Mouse (Mus musculus) stomach, embryonic 15.5 days (tissue): ENCODE data around the gene Il18bp. TPM values are rescaled to one million over a fixed set of nuclear protein-coding genes. Genes with fewer than 3 reads are reported as not detected.
A peak's percentile ranks its signal among the peaks of the same experiment; 100 is the strongest.
"Not testable (repeated sequence)": the region's sequence is repeated elsewhere in the genome, so short reads cannot be mapped to it uniquely, and the experiment has no call there.

ENCODE experiments used
- ATAC-seq: fragments of 200-750 bp; cut with Nextera tagmentation; 2 replicates; pipeline ENCODE4 v1.8.0; 2017; ENCODE audit warnings: low read depth, moderate number of reproducible peaks, moderate TSS enrichment; ENCODE audit not compliant: insufficient read depth, low FRiP score
- H3K27ac ChIP-seq: fragments of 300-500 bp; sonication (generic); 2 replicates; pipeline ENCODE4 v1.5.1; 2015; ENCODE audit warnings: mild to moderate bottlenecking, inconsistent platforms
- H3K27me3 ChIP-seq: fragments of 300-500 bp; sonication (generic); replicated peaks from 2 replicates; pipeline ENCODE4 v1.6.1; 2015; ENCODE audit warnings: inconsistent platforms
- H3K36me3 ChIP-seq: fragments of 300-500 bp; sonication (generic); 2 replicates; pipeline ENCODE4 v1.6.1; 2015; ENCODE audit warnings: inconsistent platforms
- H3K4me1 ChIP-seq: fragments of 300-500 bp; sonication (generic); 2 replicates; pipeline ENCODE4 v1.6.1; 2015; ENCODE audit warnings: inconsistent platforms
- H3K4me2 ChIP-seq: fragments of 300-500 bp; sonication (generic); 2 replicates; pipeline ENCODE4 v1.6.1; 2015; ENCODE audit warnings: mild to moderate bottlenecking, inconsistent platforms
- H3K4me3 ChIP-seq: fragments of 300-500 bp; sonication (generic); replicated peaks from 2 replicates; pipeline ENCODE4 v1.5.1; 2015; ENCODE audit warnings: inconsistent platforms
- H3K9ac ChIP-seq: fragments of 300-500 bp; sonication (generic); 2 replicates; pipeline ENCODE4 v1.6.1; 2015; ENCODE audit warnings: inconsistent platforms
- H3K9me3 ChIP-seq: fragments of 300-500 bp; sonication (generic); 2 replicates; pipeline ENCODE4 v1.6.1; 2016; ENCODE audit warnings: inconsistent platforms
- WGBS: fragments of 180-500 bp; shearing (Covaris S2); methylation state at CpG from one replicate; pipeline ENCODE4 v1.1.7; 2015; 5-methylcytosine and 5-hydroxymethylcytosine counted together
- polyA plus RNA-seq: library from polyadenylated mRNA; unstranded; fragments of >200 nt; fragmentation: Nextera tagmentation; extraction: Ambion mirVana; gene quantifications from 2 replicates; pipeline ENCODE4 v1.2.1, GENCODE M21; 2015

The Il18bp gene
- polyA plus RNA-seq = 2.3 and 3.1 TPM in 2 replicates

DNA sequence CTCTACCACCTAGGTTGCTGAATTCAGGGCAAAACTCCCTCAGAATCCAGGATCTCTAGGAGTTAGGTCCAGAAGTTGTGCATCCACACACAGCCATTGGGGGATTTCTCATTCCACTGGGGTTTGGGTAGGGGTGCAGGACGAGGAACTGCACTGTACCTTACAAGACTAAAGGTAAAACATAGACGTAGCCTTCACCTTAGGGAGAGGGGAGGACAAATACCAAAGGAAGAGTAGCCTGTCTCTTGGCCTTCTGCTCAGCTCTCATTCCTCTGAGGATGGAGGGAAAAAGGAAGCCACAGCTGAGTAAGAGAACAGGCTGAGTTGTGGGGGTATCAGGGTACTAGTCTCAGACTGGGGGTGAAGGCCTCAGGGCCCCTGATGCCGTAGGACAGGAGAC is at the start of gene Il18bp:
TSS of gene Il18bp (minus strand) at position 101 of the 400 bp plus-strand sequence.
- Histone ChIP-seq H3K9me3 (no peaks in the 10 kb centered on the region), H3K4me2 (no peak within 1 kb of the TSS), H3K4me3 (no peak within 1 kb of the TSS), H3K9ac (no peak within 1 kb of the TSS), H3K36me3 (peaks cover 56% of the 10 kb centered on the region), H3K4me1 (no peaks in the 10 kb centered on the region), H3K27me3 (no peaks in the 10 kb centered on the region), H3K27ac (0 out of 2 replicates have a peak within 1 kb of the TSS, but pooled peaks have one; percentile 3)
- 86% methylated on average over 3 of the region's 3 CpGs for WGBS
- no peak for ATAC-seq

- peak overlapping the region; percentile 74; the same call in 1 of the 2 replicates for H3K27ac ChIP-seq
- H3K9ac ChIP-seq = peak overlapping the region; percentile 45
- H3K36me3 ChIP-seq = peaks cover 3% of the 10 kb centered on the region; the same call in 1 of the 2 replicates
- ATAC-seq = no peak
- no peaks in the 10 kb centered on the region for H3K27me3 ChIP-seq
- H3K4me1 ChIP-seq = peaks cover 18% of the 10 kb centered on the region; the same call in 1 of the 2 replicates
- H3K4me2 ChIP-seq = peak overlapping the region; percentile 60
- 63% methylated on average over 6 of the region's 6 CpGs for WGBS
- H3K9me3 ChIP-seq = no peaks in the 10 kb centered on the region
- peak overlapping the region; percentile 75 for H3K4me3 ChIP-seq
These were observed 47.9 kb upstream of the Il18bp start for GRCm38 (mm10) chr7:102066363-102066762.

DNA sequence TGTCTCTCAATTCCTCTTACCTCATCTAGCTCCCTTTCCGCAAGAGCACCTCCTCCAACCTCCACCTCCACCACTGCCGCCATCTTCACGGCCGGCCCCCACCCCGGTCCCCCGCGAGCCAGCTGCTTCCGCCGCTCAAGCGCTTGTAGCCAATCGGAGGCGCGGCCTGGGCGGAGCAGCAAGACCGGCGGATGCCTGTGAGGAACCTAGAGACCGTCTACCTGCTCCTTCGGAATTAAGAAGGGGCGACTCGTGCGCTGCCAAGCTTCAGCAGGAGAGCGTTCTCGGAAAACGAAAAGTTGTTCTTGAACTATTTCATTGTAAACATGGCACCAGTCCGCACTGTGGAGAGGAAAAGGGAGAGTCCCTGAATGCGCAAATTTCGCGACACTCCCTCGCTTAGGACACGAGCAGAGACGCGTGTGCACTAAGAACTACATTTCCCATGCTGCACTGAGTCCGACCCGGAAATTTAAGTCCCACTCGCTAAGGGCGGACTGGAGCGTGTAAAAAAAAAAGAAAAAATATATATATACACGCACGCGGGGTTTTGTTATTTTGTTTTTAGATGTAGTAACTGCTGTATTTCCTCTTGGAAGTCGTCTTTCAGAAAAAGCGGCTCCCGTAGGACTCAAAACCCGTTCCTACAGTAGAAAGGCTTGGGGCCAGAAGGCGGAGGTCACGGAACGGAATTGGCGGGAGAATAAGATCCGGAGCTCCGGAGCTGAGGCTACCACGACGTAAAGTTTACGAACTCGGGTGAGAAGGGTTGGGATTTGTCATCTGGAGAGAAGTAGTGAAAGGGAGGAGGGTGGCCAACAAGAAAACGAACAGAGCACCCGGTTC is 46.8 kb upstream of the Il18bp start, which contains the start of the genes Rnf121, Xndc1 and Xntrpc:
TSS of gene Rnf121 (minus strand) at position 424 of the 846 bp plus-strand sequence.
TSS of gene Xndc1 (plus strand) at position 466 of the 846 bp plus-strand sequence.
TSS of gene Xntrpc (plus strand) at position 668 of the 846 bp plus-strand sequence.
- no peaks in the 10 kb centered on the region; the same call in 1 of the 2 replicates for H3K36me3 ChIP-seq
- peak within 1 kb of the TSS; percentile 74 for H3K27ac ChIP-seq
- peaks cover 18% of the 10 kb centered on the region; the same call in 1 of the 2 replicates for H3K4me1 ChIP-seq
- H3K9ac ChIP-seq = peak within 1 kb of the TSS; percentile 54
- H3K4me2 ChIP-seq = peak within 1 kb of the TSS; percentile 60
- H3K4me3 ChIP-seq = peak within 1 kb of the TSS; percentile 75
- no peaks in the 10 kb centered on the region for H3K27me3 ChIP-seq
- peak; percentile 98 for ATAC-seq
- under 1% methylated on average over 56 of the region's 56 CpGs for WGBS
- H3K9me3 ChIP-seq = no peaks in the 10 kb centered on the region

GRCm38 (mm10) chr7:102064655-102065045 is 46.2 kb upstream of the Il18bp start:
- peak overlapping the region; percentile 74 for H3K27ac ChIP-seq
- H3K4me3 ChIP-seq = peak overlapping the region; percentile 75
- H3K36me3 ChIP-seq = no peaks in the 10 kb centered on the region; the same call in 1 of the 2 replicates
- no peaks in the 10 kb centered on the region for H3K27me3 ChIP-seq
- H3K4me2 ChIP-seq = peak overlapping the region; percentile 60
- peak overlapping the region; percentile 54 for H3K9ac ChIP-seq
- ATAC-seq = 0 out of 2 replicates have a peak, but pooled peaks have one; percentile 18
- H3K4me1 ChIP-seq = peaks cover 18% of the 10 kb centered on the region; the same call in 1 of the 2 replicates
- H3K9me3 ChIP-seq = no peaks in the 10 kb centered on the region
- under 1% methylated on average over 9 of the region's 9 CpGs for WGBS

- Histone ChIP-seq H3K4me3 (peak overlapping the region; percentile 75), H3K27me3 (no peaks in the 10 kb centered on the region), H3K4me2 (peak overlapping the region; percentile 60), H3K9ac (no peak overlapping the region), H3K9me3 (no peaks in the 10 kb centered on the region), H3K27ac (no peak overlapping the region), H3K36me3 (0 out of 2 replicates have a peak, but pooled peaks cover 3% of the 10 kb centered on the region), H3K4me1 (peaks cover 18% of the 10 kb centered on the region; the same call in 1 of the 2 replicates)
- ATAC-seq = no peak
- WGBS = 70% methylated on average over 9 of the region's 9 CpGs
These were observed 45.4 kb upstream of the Il18bp start for GRCm38 (mm10) chr7:102063891-102064290.

GRCm38 (mm10) chr7:102062203-102062602 is 43.7 kb upstream of the Il18bp start:
- Histone ChIP-seq H3K9ac (no peak overlapping the region), H3K4me3 (no peak overlapping the region), H3K36me3 (0 out of 2 replicates have a peak, but pooled peaks cover 10% of the 10 kb centered on the region), H3K27ac (no peak overlapping the region), H3K4me2 (no peak overlapping the region), H3K27me3 (no peaks in the 10 kb centered on the region), H3K4me1 (peaks cover 18% of the 10 kb centered on the region; the same call in 1 of the 2 replicates), H3K9me3 (no peaks in the 10 kb centered on the region)
- ATAC-seq = no peak
- 73% methylated on average over 1 of the region's 1 CpGs for WGBS

GRCm38 (mm10) chr7:102061353-102061752 is 42.9 kb upstream of the Il18bp start:
- H3K9ac ChIP-seq = no peak overlapping the region
- WGBS = 77% methylated on average over 3 of the region's 3 CpGs
- peaks cover 15% of the 10 kb centered on the region; the same call in 1 of the 2 replicates for H3K4me1 ChIP-seq
- no peak overlapping the region for H3K4me2 ChIP-seq
- no peak overlapping the region for H3K4me3 ChIP-seq
- no peak for ATAC-seq
- no peaks in the 10 kb centered on the region for H3K9me3 ChIP-seq
- no peaks in the 10 kb centered on the region for H3K27me3 ChIP-seq
- H3K36me3 ChIP-seq = 0 out of 2 replicates have a peak, but pooled peaks cover 14% of the 10 kb centered on the region
- H3K27ac ChIP-seq = no peak overlapping the region

- H3K4me3 ChIP-seq, H3K27ac ChIP-seq, H3K36me3 ChIP-seq, H3K9me3 ChIP-seq, H3K4me2 ChIP-seq, H3K27me3 ChIP-seq, H3K4me1 ChIP-seq, ATAC-seq, H3K9ac ChIP-seq: not testable (repeated sequence)
These were observed 30.0 kb upstream of the Il18bp start for GRCm38 (mm10) chr7:102048524-102048923.

DNA sequence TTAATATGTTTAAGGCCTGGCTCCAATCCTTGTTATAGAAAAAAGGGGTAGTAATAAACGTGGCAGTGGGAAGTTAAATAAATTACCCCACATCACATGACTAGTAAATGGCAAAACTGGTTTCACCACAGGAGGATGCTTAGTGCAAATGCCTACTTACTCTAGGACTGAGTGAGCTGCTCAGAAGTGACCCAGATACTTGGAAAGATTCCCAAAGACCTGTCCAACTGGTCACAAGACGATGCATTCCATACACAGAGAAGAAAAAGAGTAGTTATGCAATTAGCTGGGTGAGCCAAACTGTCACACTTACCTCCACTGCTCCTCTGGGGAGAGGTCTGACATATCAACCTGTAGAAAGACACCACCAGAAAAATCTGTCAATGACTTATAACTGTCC is 23.8 kb upstream of the Il18bp start:
- no peaks in the 10 kb centered on the region for H3K4me1 ChIP-seq
- H3K9ac ChIP-seq = no peak overlapping the region
- H3K4me3 ChIP-seq = no peak overlapping the region
- 64% methylated on average over 2 of the region's 2 CpGs for WGBS
- H3K9me3 ChIP-seq = no peaks in the 10 kb centered on the region
- no peaks in the 10 kb centered on the region for H3K27me3 ChIP-seq
- no peak for ATAC-seq
- H3K36me3 ChIP-seq = peaks cover 26% of the 10 kb centered on the region
- H3K4me2 ChIP-seq = no peak overlapping the region
- no peak overlapping the region for H3K27ac ChIP-seq

DNA sequence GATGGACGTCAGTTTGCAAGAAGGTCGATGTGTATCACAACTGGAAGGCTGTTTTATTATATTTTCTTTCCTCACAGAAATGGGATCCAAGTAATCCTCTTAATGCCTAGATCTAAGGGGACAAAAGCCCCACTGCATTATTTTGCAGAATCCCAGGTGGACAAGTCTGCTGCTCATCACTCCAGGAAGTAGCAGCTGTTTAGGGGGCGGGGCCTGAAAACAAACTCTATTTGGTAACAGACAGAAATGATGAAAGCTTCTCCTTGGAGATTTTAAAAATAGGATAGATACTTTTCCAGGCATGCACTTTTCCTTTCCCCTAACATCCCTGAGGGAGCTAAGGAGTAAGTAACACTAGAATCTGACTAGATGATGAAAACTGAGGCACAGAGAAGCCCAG is 18.8 kb upstream of the Il18bp start:
- no peak overlapping the region for H3K9ac ChIP-seq
- no peak overlapping the region for H3K4me2 ChIP-seq
- H3K4me3 ChIP-seq = no peak overlapping the region
- WGBS = 94% methylated on average over 3 of the region's 3 CpGs
- H3K36me3 ChIP-seq = peaks cover 48% of the 10 kb centered on the region
- no peak for ATAC-seq
- no peaks in the 10 kb centered on the region for H3K27me3 ChIP-seq
- H3K4me1 ChIP-seq = no peaks in the 10 kb centered on the region
- no peak overlapping the region for H3K27ac ChIP-seq
- no peaks in the 10 kb centered on the region for H3K9me3 ChIP-seq

DNA sequence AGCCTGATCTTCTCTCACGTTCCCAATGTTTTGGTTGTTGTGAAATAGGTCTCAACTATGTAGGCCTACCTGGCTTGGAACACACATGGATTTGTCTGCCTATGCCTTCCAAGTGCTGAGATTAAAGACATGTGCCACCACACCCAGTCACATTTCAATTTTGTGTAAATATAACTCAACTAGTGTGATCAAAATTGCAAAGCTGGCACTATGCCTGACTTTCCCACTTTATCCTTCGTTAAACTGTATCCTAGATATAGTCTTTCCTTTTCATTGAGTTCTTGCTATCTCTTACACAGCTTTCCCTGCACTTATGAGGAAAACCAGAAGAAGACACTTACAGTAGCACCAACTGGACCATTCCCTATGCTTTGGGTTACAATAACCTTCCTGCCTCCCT is 17.0 kb upstream of the Il18bp start:
- Histone ChIP-seq H3K4me3 (no peak overlapping the region), H3K27me3 (no peaks in the 10 kb centered on the region), H3K9ac (no peak overlapping the region), H3K4me2 (no peak overlapping the region), H3K9me3 (no peaks in the 10 kb centered on the region), H3K4me1 (no peaks in the 10 kb centered on the region), H3K27ac (no peak overlapping the region), H3K36me3 (peaks cover 48% of the 10 kb centered on the region)
- ATAC-seq = no peak
- WGBS = 92% methylated on average over 2 of the region's 2 CpGs

GRCm38 (mm10) chr7:102034904-102035303 is 16.4 kb upstream of the Il18bp start:
- Histone ChIP-seq H3K27ac (no peak overlapping the region), H3K36me3 (peaks cover 46% of the 10 kb centered on the region), H3K27me3 (no peaks in the 10 kb centered on the region), H3K9me3 (no peaks in the 10 kb centered on the region), H3K4me2 (no peak overlapping the region), H3K9ac (no peak overlapping the region), H3K4me1 (no peaks in the 10 kb centered on the region), H3K4me3 (no peak overlapping the region)
- ATAC-seq = no peak
- 94% methylated on average over 1 of the region's 1 CpGs for WGBS
